Mouse (Mus musculus) heart, embryonic 15.5 days (tissue): ENCODE measurements at regions not wholly inside any gene's neighbourhood (a gene's known extent, or its start where the extent isn't known, plus 50 kb on each side); places are given as distances from the start of the nearest gene placed in this dataset.

Experiments used
- ATAC-seq: fragments of 200-750 bp; cut with Nextera tagmentation; replicated peaks from 2 replicates; pipeline ENCODE4 v1.8.0; 2017; ENCODE audit warnings: low read depth, moderate TSS enrichment; ENCODE audit not compliant: insufficient number of reproducible peaks, insufficient read depth, low FRiP score
- H3K27ac ChIP-seq: fragments of 300-500 bp; sonication (generic); 2 replicates; pipeline ENCODE4 v1.5.1; 2015; ENCODE audit warnings: mild to moderate bottlenecking, inconsistent platforms
- H3K27me3 ChIP-seq: fragments of 300-500 bp; sonication (generic); 2 replicates; pipeline ENCODE4 v1.6.1; 2015; ENCODE audit warnings: inconsistent platforms
- H3K36me3 ChIP-seq: fragments of 300-500 bp; sonication (generic); 2 replicates; pipeline ENCODE4 v1.6.1; 2015; ENCODE audit warnings: mild to moderate bottlenecking, inconsistent platforms
- H3K4me1 ChIP-seq: fragments of 300-500 bp; sonication (generic); replicated peaks from 2 replicates; pipeline ENCODE4 v1.6.1; 2015; ENCODE audit warnings: inconsistent platforms
- H3K4me2 ChIP-seq: fragments of 300-500 bp; sonication (generic); 2 replicates; pipeline ENCODE4 v1.6.1; 2015; ENCODE audit warnings: inconsistent platforms, mild to moderate bottlenecking, moderate library complexity
- H3K4me3 ChIP-seq: fragments of 300-500 bp; sonication (generic); 2 replicates; pipeline ENCODE4 v1.5.1; 2015; ENCODE audit warnings: mild to moderate bottlenecking, inconsistent platforms
- H3K9ac ChIP-seq: fragments of 300-500 bp; sonication (generic); 2 replicates; pipeline ENCODE4 v1.6.1; 2015; ENCODE audit warnings: mild to moderate bottlenecking, inconsistent platforms
- H3K9me3 ChIP-seq: fragments of 300-500 bp; sonication (generic); replicated peaks from 2 replicates; pipeline ENCODE4 v1.6.1; 2016; ENCODE audit warnings: inconsistent platforms
- WGBS: fragments of 180-500 bp; shearing (Covaris S2); methylation state at CpG from one replicate; pipeline ENCODE4 v1.1.7; 2015; ENCODE audit warnings: mixed read lengths; 5-methylcytosine and 5-hydroxymethylcytosine counted together

- peaks cover 15% of the 10 kb centered on the region for H3K4me1 ChIP-seq
- H3K9ac ChIP-seq, result no peak overlapping the region
- 0 out of 2 replicates have a peak, but pooled peaks have one; percentile 31 for ATAC-seq
- H3K27ac ChIP-seq, result peak overlapping the region; percentile 56; the same call in 1 of the 2 replicates
- 21% methylated on average over 7 of the region's 7 CpGs for WGBS
- H3K4me3 ChIP-seq, result no peak overlapping the region
- no peaks in the 10 kb centered on the region for H3K9me3 ChIP-seq
- H3K27me3 ChIP-seq, result no peaks in the 10 kb centered on the region
- no peaks in the 10 kb centered on the region for H3K36me3 ChIP-seq
- H3K4me2 ChIP-seq, result peak overlapping the region; percentile 26; the same call in 1 of the 2 replicates
Observed at GRCm38 (mm10) chr3:130936336-130936735, 173.9 kb upstream of the Lef1 start.

DNA sequence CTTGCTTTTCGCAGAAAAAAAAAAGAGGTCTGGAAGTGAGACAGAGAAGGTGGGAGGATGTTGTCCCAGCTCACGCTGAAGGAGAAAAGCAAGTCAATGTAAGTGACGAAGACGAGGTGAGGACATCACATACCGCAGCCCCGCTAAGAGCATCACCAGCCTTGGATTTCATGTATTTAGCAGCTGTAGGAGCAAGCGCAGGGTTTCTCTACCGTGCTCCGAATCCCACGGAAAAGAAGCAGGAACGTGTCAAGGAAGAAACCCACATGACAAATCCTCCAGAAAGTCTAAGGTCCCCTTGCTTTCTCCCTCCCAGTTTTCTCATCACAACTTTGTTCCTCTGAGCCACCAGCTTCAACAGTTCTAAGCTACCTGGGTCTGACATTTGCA, 174.3 kb upstream of the Lef1 start:
- ATAC-seq, result no peak
- H3K9me3 ChIP-seq, result no peaks in the 10 kb centered on the region
- H3K27me3 ChIP-seq, result no peaks in the 10 kb centered on the region
- no peaks in the 10 kb centered on the region for H3K36me3 ChIP-seq
- H3K4me3 ChIP-seq, result no peak overlapping the region
- peaks cover 15% of the 10 kb centered on the region for H3K4me1 ChIP-seq
- 0 out of 2 replicates have a peak overlapping the region, but pooled peaks have one; percentile 10 for H3K9ac ChIP-seq
- 41% methylated on average over 11 of the region's 11 CpGs for WGBS
- H3K4me2 ChIP-seq, result peak overlapping the region; percentile 26; the same call in 1 of the 2 replicates
- peak overlapping the region; percentile 56; the same call in 1 of the 2 replicates for H3K27ac ChIP-seq

GRCm38 (mm10) chr3:130935302-130935925, 174.9 kb upstream of the Lef1 start:
- H3K27ac ChIP-seq, result peak overlapping the region; percentile 56; the same call in 1 of the 2 replicates
- H3K36me3 ChIP-seq, result no peaks in the 10 kb centered on the region
- 48% methylated on average over 8 of the region's 8 CpGs for WGBS
- 0 out of 2 replicates have a peak overlapping the region, but pooled peaks have one; percentile 10 for H3K9ac ChIP-seq
- 0 out of 2 replicates have a peak, but pooled peaks have one; percentile 39 for ATAC-seq
- peak overlapping the region; percentile 26; the same call in 1 of the 2 replicates for H3K4me2 ChIP-seq
- peaks cover 15% of the 10 kb centered on the region for H3K4me1 ChIP-seq
- no peaks in the 10 kb centered on the region for H3K9me3 ChIP-seq
- H3K27me3 ChIP-seq, result no peaks in the 10 kb centered on the region
- no peak overlapping the region for H3K4me3 ChIP-seq

DNA sequence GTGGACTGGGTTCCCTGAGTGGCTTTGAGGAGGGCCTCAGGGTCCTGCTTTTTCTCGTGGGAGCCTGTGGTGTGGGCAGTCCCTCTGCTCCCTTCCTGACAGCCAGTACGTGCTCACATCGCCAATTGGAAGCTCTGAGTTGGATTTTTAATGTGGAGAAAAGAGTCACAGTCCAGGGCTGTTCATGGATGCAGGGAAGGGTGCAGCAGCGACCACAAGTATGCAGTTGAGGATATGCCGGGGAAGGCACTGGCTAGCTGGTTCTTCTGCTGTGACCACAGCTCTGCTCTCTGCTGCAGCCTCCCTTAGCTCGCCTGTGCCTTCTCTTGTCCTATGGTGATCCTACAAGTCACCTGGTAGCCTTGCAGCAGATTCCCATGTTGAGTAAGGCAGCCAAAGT, 177.5 kb upstream of the Lef1 start:
- H3K9me3 ChIP-seq, result no peaks in the 10 kb centered on the region
- 61% methylated on average over 6 of the region's 6 CpGs for WGBS
- no peak overlapping the region for H3K4me2 ChIP-seq
- H3K36me3 ChIP-seq, result no peaks in the 10 kb centered on the region
- H3K4me1 ChIP-seq, result peaks cover 15% of the 10 kb centered on the region
- ATAC-seq, result no peak
- no peak overlapping the region for H3K9ac ChIP-seq
- H3K4me3 ChIP-seq, result no peak overlapping the region
- H3K27me3 ChIP-seq, result no peaks in the 10 kb centered on the region
- H3K27ac ChIP-seq, result no peak overlapping the region

DNA sequence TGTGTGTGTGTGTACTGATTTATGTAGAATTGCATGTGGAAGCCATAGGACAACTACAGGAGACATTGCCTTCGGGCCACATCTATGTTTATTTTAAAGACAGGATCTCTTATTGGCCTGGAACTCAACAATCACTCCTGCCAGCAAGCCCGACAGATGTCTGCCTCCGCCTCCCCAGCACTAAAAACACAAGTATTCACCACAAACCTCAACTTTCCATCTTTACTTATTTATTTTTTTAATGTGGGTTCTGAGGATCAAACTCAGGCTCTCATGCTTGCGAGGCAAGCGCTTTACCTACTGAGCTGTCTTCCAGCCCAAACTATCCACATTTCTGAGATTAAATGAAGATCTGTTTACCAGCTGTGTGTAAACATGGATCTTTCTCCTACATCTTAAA, 178.0 kb upstream of the Lef1 start:
- Histone ChIP-seq H3K27me3 (no peaks in the 10 kb centered on the region), H3K36me3 (no peaks in the 10 kb centered on the region), H3K4me1 (peaks cover 15% of the 10 kb centered on the region), H3K9ac (no peak overlapping the region), H3K27ac (no peak overlapping the region), H3K4me3 (no peak overlapping the region), H3K4me2 (no peak overlapping the region), H3K9me3 (no peaks in the 10 kb centered on the region)
- WGBS, result 80% methylated on average over 5 of the region's 5 CpGs
- no peak for ATAC-seq

DNA sequence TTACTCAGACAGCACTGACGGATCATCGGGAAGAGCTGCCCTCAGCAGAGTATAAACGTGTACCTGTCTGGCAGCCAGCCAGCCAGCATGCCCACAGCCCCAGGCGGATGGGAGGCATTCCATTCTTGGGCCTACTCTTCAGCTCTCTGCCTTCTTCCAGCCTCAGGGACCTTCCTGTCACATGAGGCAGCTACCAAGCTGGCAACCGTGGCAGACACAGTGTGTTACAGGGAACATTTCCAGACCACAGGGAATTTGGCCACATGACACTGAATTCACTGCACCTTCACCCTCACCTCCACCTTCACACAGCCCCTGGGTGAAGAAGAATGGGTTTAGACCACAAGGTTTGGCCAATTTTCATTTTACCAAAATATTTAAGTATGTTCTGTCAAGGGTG, 185.3 kb upstream of the Lef1 start:
- Histone ChIP-seq H3K4me3 (no peak overlapping the region), H3K9ac (no peak overlapping the region), H3K4me2 (no peak overlapping the region), H3K9me3 (no peaks in the 10 kb centered on the region), H3K4me1 (peaks cover 6% of the 10 kb centered on the region; the same call in 1 of the 2 replicates), H3K36me3 (no peaks in the 10 kb centered on the region), H3K27ac (no peak overlapping the region), H3K27me3 (peaks cover 16% of the 10 kb centered on the region; the same call in 1 of the 2 replicates)
- no peak for ATAC-seq
- 50% methylated on average over 5 of the region's 5 CpGs for WGBS

DNA sequence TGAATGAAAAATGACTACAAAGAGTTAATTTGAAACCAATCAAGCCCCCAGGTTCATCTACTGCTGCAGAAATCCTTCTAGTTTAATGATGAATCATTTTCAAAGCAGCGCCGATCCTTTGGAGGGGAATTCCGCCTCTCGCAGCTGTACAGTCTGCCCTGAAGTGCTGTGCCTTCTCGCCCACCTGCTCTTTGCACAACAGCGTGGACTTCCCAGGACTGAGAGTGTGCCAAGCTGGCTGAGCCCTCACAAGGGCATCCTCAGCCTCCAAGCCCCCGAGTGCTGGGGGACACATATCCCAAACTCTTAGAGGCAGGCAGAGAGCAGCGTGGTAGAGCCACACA, 186.7 kb upstream of the Lef1 start:
- WGBS, result 35% methylated on average over 8 of the region's 8 CpGs
- Histone ChIP-seq H3K9me3 (no peaks in the 10 kb centered on the region), H3K9ac (no peak overlapping the region), H3K36me3 (no peaks in the 10 kb centered on the region), H3K4me1 (peaks cover 6% of the 10 kb centered on the region; the same call in 1 of the 2 replicates), H3K4me3 (peak overlapping the region; percentile 28), H3K4me2 (peak overlapping the region; percentile 48), H3K27me3 (peaks cover 16% of the 10 kb centered on the region; the same call in 1 of the 2 replicates), H3K27ac (no peak overlapping the region)
- ATAC-seq, result no peak

GRCm38 (mm10) chr3:130922812-130923614, 187.3 kb upstream of the Lef1 start:
- WGBS, result 25% methylated on average over 23 of the region's 23 CpGs
- peak overlapping the region; percentile 28 for H3K4me3 ChIP-seq

GRCm38 (mm10) chr3:130921621-130922245, 188.5 kb upstream of the Lef1 start:
- Histone ChIP-seq H3K4me3 (no peak overlapping the region), H3K4me1 (peaks cover 6% of the 10 kb centered on the region; the same call in 1 of the 2 replicates), H3K27ac (no peak overlapping the region), H3K27me3 (peaks cover 16% of the 10 kb centered on the region; the same call in 1 of the 2 replicates), H3K9me3 (no peaks in the 10 kb centered on the region), H3K4me2 (no peak overlapping the region), H3K9ac (no peak overlapping the region), H3K36me3 (no peaks in the 10 kb centered on the region)
- WGBS, result 84% methylated on average over 9 of the region's 9 CpGs
- no peak for ATAC-seq

More at GRCm38 (mm10) chr3:130922812-130923614, 187.3 kb upstream of the Lef1 start:
- Histone ChIP-seq H3K9me3 (no peaks in the 10 kb centered on the region), H3K4me2 (peak overlapping the region; percentile 48), H3K27ac (no peak overlapping the region), H3K9ac (0 out of 2 replicates have a peak overlapping the region, but pooled peaks have one; percentile 8), H3K36me3 (no peaks in the 10 kb centered on the region), H3K27me3 (peaks cover 16% of the 10 kb centered on the region; the same call in 1 of the 2 replicates), H3K4me1 (peaks cover 6% of the 10 kb centered on the region; the same call in 1 of the 2 replicates)
- no peak for ATAC-seq

DNA sequence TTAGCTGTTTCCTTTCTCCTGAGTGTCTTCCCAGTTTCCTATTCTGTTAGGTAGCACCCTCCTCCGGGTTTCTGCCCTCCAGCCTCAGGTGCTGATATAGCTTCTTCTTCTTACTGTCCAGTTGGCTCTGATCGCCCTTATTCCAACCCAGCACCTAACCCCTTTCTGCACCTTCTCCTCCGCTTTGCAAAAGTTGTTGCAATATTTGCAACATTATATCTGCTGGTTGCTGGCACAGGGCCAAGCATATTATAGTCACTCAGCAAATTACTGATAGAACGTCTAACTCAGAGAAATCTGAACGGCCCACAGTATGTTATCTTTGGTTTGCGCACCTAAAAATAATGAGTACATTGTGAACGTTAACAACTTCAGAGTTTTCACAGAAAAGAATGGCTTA, 183.6 kb upstream of the Rpl34 start:
- Histone ChIP-seq H3K36me3 (no peaks in the 10 kb centered on the region), H3K27me3 (no peaks in the 10 kb centered on the region), H3K4me2 (no peak overlapping the region), H3K9ac (no peak overlapping the region), H3K9me3 (no peaks in the 10 kb centered on the region), H3K27ac (no peak overlapping the region), H3K4me1 (peaks cover 12% of the 10 kb centered on the region), H3K4me3 (no peak overlapping the region)
- no peak for ATAC-seq
- WGBS, result 24% methylated on average over 7 of the region's 7 CpGs

GRCm38 (mm10) chr3:130905101-130905500, 174.9 kb upstream of the Rpl34 start:
- no peaks in the 10 kb centered on the region for H3K9me3 ChIP-seq
- H3K27ac ChIP-seq, result no peak overlapping the region
- ATAC-seq, result no peak; the same call in 1 of the 2 replicates
- no peaks in the 10 kb centered on the region for H3K36me3 ChIP-seq
- no peaks in the 10 kb centered on the region for H3K27me3 ChIP-seq
- WGBS, result 28% methylated on average over 7 of the region's 8 CpGs
- no peak overlapping the region for H3K9ac ChIP-seq
- H3K4me3 ChIP-seq, result no peak overlapping the region
- 0 out of 2 replicates have a peak overlapping the region, but pooled peaks have one; percentile 6 for H3K4me2 ChIP-seq
- peaks cover 22% of the 10 kb centered on the region for H3K4me1 ChIP-seq
